Mouse (Mus musculus): ENCODE measurements around the gene Dlx4. TPM values are rescaled to one million over a fixed set of nuclear protein-coding genes. Genes with fewer than 3 reads are reported as not detected.

The Dlx4 gene
- total RNA-seq, 2 experiments from 2014 or later = not detected

DNA sequence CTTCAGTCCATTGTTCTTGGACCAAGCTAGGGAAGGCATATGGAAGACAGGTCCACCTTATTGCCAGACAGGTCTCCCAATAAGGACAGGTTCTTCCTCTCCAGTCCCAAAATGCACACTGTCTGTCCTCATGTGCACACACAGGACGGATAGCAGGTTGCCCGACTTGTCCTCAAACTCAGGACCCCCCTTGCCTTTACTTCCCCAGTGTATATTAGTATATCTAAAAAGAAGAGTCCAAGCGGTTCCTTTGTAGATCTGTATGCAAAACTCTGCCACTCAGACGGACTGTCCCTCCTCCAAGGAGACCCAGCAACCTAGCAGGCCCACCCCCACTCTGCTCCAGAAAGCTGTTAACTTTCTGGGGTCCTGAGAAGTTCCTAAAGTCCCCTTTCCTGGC lies 2.4 kb downstream of the Dlx4 start:
- DNase-seq (ENCODE audit: low spot score in 2 of 2) = no peak

- no peak for DNase-seq (ENCODE audit: low spot score in 2 of 2)
Measured at GRCm38 (mm10) chr11:95142980-95143575, 3.0 kb downstream of the Dlx4 start.

- DNase-seq (ENCODE audit: low spot score in 2 of 2) = no peak
Measured at GRCm38 (mm10) chr11:95142258-95142657, 3.8 kb downstream of the Dlx4 start.

- DNase-seq (ENCODE audit: low spot score in 2 of 2) = no peak
Measured at GRCm38 (mm10) chr11:95139871-95140270, 6.2 kb downstream of the Dlx4 start.

DNA sequence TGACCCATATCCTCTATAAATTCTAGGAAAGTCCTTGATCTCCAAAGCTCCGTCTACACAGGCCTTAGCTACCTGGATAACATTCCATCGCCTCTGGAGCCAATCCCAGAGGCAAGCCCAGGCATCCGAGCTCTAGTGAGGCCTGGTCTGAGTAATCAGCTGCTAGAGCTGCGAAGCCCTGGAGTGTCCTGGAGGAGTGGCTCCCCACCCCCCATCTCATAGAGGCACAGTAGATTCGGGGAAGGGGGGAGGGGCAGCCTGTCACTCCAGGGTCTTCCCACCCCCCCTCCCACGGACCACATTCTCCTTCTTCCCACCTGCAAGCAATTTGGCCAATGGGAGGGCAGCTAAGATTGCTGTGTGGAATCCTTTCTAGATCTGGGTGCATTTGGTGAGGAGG lies 8.8 kb downstream of the Dlx4 start:
- DNase-seq (ENCODE audit: low spot score in 2 of 2) = no peak

- no peak for DNase-seq (ENCODE audit: low spot score in 2 of 2)
Measured at GRCm38 (mm10) chr11:95133321-95133720, 12.7 kb downstream of the Dlx4 start.

GRCm38 (mm10) chr11:95130668-95131252 lies 15.3 kb downstream of the Dlx4 start:
- no peak for DNase-seq (ENCODE audit: low spot score in 2 of 2)

- DNase-seq (ENCODE audit: low spot score in 2 of 2) = no peak
Measured at GRCm38 (mm10) chr11:95128359-95128758, 17.7 kb downstream of the Dlx4 start.

DNA sequence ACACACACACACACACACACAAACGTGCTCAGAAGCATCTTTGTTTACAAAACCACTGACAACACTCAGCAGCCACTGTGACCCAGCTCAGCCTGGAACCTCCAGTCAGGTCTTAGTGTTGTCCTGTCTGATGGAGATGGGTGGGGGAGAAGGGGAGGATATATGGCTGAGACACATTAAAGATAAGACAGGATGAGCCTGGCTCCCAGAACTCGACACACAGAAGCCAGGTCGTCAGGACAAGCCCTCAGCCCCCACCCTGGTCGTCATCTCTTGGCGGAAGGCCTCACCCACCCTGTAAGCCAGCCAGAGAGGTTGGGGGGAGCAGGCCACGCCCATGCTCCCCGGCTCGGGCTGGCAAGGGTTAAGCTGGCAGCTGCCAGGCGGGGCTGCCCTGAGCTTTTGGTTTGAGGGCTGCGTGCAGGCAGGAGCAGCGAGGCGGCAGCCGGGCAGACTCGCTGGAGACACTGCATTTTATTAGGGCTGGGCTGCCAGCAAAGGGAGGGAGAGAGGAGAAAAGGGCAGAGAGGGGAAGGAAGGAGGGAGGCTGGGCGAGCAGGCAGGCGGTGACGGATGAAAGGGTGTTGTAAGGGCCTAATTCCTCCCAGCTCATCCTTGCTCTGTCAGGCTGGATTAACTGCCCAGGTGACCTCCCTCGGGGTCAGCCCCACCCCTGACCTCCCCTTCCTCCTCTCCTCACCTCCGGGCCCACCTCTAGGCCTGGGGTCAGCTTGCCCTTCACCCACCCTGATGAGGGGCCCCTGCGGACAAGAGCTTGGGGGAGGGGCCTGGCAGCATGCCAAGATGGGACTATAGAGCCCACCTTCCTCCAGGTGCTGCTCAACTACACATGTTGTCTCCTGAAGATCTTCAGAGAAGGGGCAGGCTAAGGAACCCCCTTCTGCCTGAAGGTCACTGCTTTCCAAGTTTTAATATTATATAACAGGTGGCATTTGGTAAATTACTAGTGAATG lies 19.5 kb downstream of the Dlx4 start:
- DNase-seq (ENCODE audit: low spot score in 2 of 2) = no peak

- no peak for DNase-seq (ENCODE audit: low spot score in 2 of 2)
Measured at GRCm38 (mm10) chr11:95125366-95125948, 20.6 kb downstream of the Dlx4 start.

- no peak for DNase-seq (ENCODE audit: low spot score in 2 of 2)
Measured at GRCm38 (mm10) chr11:95122100-95122489, 24.0 kb downstream of the Dlx4 start.

DNA sequence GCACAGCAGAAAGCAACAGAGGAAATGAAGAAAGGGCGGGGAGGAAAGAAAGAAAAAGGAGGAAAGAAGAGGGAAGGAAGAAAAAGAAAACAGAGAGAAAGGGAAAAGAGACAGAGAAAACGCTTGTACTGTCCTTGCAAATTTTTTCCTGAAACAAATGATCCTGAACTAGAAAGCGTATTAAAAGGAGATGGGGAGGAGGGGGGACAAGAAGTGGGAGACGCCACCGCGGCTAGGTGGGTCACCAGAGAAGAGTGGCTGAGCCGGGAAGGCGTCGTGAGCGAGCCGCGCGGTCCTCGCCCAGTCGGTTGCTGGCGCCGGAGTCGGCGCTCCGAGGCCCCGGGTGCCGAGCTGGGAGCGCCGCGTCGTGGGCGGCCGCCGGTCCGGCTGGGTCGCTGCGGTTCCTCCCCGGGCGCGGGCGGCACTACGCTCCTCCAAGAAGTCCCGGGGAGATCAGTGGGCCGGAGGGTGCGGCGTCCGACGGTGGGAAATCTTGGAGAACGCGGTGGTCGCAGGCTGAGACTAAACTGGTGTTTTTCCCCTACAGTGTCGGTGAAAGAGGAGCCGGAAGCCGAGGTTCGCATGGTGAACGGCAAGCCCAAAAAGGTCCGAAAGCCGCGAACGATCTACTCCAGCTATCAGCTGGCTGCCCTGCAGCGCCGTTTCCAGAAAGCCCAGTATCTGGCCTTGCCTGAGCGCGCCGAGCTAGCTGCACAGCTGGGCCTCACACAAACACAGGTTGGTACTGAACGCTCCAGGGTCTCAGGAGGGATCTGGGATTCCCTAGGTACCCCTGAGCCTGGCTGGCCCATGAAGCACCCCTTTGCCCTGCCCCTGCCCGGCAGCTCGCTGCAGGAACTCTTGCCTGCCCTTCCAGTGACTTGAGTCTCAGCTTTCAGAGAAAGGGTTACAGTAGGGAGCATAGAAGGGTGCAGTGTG lies 24.6 kb downstream of the Dlx4 start:
- no peak for DNase-seq (ENCODE audit: low spot score in 2 of 2)

DNA sequence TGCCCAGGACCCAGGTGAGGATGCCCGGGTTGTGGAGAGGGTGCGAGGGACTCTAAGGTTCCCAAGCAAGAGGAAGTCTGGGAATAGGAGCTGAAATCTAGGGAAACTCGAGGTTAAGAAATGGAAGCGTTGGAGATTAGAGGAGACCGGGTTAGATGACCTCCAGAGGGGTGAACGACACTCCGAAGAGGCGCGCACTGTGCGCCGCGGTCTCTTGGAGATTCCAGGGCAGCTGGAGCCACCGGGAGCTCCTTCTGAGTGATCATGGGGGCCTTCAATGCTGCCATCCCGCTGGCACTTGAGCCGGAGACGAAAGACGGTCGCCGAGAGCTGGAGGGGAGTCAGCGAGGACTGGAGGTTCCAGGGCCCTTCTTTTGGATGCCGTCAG lies 25.4 kb downstream of the Dlx4 start:
- no peak for DNase-seq (ENCODE audit: low spot score in 2 of 2)

GRCm38 (mm10) chr11:95119990-95120632 lies 26.0 kb downstream of the Dlx4 start, which contains the start of gene Dlx3:
Gene Dlx3, plus strand, starts transcription at chr11:95120119.
- no peak for DNase-seq (ENCODE audit: low spot score in 2 of 2)

- DNase-seq (ENCODE audit: low spot score in 2 of 2) = peak; percentile 69 to 78
Measured at GRCm38 (mm10) chr11:95118505-95118904, 27.6 kb downstream of the Dlx4 start.

- peak; percentile 73 to 79 for DNase-seq (ENCODE audit: low spot score in 2 of 2)
Measured at GRCm38 (mm10) chr11:95117030-95117429, 29.0 kb downstream of the Dlx4 start.

GRCm38 (mm10) chr11:95110081-95110480 lies 36.0 kb downstream of the Dlx4 start:
- no peak for DNase-seq (ENCODE audit: low spot score in 2 of 2)

DNA sequence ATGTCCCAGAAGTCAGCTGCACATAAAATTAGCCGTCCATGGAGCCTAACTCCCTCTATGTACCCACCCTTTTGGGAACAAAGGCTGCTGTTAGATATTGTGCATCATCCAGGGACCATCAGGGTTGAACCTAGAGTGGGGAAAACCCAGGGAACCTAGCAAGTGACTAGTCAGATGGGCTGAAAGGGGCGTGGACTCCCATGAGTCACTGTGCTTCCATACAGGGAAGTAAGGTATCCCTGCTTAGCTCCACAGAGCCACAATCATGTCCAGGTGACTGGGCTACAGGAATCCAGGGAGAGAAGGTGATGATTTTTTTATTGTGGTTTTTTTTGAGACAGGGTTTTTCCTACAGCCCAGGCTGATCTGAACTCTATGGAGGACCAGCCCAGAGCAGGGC lies 37.1 kb downstream of the Dlx4 start:
- no peak for DNase-seq (ENCODE audit: low spot score in 2 of 2)

DNA sequence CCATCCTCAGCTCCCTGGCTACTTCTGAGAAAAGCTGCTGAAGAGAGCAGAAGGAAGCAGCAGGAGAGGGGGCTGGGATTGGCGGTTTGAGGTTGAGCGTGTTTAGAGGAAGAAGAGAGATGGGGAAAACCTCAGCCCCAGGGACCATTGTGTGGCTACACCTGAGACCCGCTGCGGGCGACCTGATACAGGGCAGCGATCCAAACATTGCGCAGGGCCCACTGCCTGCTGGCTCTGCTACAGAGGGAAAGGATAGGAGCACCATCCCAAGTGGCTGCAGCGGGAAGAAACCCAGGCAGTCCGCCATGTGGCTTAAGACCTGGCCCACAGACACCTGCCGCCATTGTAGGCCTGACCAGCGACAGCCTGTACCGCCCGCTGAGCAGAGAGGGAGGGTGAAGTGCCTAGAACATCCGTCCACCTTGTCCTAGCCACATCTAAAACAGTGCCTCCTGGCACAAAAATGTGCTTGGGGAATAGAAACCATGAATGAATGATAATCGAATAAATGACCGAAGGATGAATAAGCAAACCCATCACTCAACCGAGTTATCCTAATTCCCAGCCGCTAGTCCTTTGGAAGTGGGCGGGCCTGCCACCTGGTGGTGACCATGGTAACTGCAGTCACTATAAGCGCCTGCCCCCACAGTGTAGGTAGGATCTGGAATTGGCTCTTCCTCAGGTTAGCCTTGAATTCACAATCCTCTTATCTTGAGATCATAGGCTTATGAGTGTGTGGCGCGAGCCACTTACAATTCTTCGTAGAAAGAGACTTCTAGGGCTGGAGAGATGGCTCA lies 39.4 kb downstream of the Dlx4 start:
- DNase-seq (ENCODE audit: low spot score in 2 of 2) = peak; percentile 80 to 85

Data from layer of hippocampus, postnatal 14 days (tissue).